Mouse (Mus musculus): ENCODE data around the gene Krt33a. TPM values are rescaled to one million over a fixed set of nuclear protein-coding genes. Genes with fewer than 3 reads are reported as not detected.

Krt33a gene
- polyA plus RNA-seq, 1 experiment, result not detected

DNA sequence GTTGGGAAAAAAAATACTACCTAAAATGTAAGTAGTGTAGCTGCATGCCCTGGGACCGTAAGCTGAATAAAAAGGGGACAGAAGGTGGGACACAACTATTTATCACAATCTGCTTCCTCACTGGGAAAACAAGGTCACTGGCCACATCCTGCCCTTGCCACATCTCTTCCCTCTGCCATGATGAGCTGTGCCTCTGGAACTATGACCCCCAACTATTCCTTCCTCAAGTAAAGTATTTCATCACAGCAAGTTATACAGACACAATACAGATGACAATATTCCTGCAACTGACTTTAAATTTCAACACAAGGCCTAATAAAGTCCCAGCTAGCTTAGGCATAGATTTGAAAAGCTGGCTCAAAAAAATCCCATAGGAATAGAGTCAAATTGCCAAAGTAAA, 3.5 kb upstream of the Krt33a start:
- Histone ChIP-seq H3K4me3 (ENCODE audit: insufficient read depth, low read depth, low read length) (no peak overlapping the region), H3K27ac (ENCODE audit: insufficient read depth, low read depth, low read length) (no peak overlapping the region), H3K4me1 (ENCODE audit: control insufficient read depth, insufficient read depth, low read length) (no peaks in the 10 kb centered on the region)
- TF ChIP-seq POLR2A (IDR thresholded peaks at IDR 0.05; ENCODE audit: insufficient read depth, low read depth, low read length), result no peak
- TF ChIP-seq CTCF (IDR thresholded peaks at IDR 0.05; ENCODE audit: insufficient read depth, low read depth, low read length), result no peak
- 97% methylated on average over 1 of the region's 1 CpGs for WGBS

DNA sequence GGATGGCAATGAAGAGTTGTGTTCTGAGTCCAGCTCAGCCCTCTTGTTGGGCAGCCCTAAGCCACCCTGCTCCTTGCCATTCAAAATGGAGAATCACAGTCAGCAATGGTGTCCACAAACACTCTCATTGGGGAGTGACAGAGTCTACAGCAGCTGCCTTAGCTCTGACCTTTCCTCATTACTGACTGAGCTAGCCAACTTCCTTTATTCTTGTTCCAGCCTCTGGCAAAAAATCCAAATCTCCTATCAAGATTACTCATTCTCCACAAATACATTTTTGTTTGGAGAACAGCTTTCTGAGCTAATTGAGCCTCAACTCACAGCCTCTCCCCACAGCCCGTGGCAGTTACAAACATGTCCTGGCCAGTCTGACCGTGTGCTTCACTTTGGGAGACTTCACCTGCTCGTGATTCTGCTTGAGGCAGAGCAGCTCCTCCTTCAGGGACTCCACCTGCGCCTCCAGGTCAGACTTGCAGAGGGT, 2.3 kb downstream of the Krt33a start:
- Histone ChIP-seq H3K4me1 (ENCODE audit: control insufficient read depth, insufficient read depth, low read length) (no peaks in the 10 kb centered on the region), H3K4me3 (ENCODE audit: insufficient read depth, low read depth, low read length) (no peak overlapping the region), H3K27ac (ENCODE audit: insufficient read depth, low read depth, low read length) (no peak overlapping the region)
- no peak for TF ChIP-seq POLR2A (IDR thresholded peaks at IDR 0.05; ENCODE audit: insufficient read depth, low read depth, low read length)
- no peak for TF ChIP-seq CTCF (IDR thresholded peaks at IDR 0.05; ENCODE audit: insufficient read depth, low read depth, low read length)
- 68% methylated on average over 4 of the region's 4 CpGs for WGBS

DNA sequence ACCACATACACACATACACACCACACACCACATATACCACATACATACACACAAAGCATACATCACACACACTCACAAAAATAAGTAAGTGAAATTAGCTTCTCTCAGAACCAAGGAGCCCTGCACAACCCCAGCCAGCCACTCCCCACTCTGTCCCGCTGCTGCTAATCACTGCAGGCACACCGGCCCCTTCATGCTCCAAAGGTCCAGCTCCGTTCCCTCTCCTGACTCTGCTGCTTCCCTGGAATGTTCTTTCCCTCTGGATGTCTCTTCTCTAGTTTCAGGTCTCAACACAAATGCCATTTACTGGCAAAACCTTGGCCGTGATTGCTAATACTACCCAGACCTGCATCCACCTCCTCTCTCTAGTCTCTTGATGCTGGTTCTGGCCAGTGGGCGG, 5.3 kb downstream of the Krt33a start:
- WGBS, result 86% methylated on average over 5 of the region's 5 CpGs
- H3K4me3 ChIP-seq (ENCODE audit: insufficient read depth, low read depth, low read length), result no peak overlapping the region
- no peaks in the 10 kb centered on the region for H3K4me1 ChIP-seq (ENCODE audit: control insufficient read depth, insufficient read depth, low read length)
- no peak overlapping the region for H3K27ac ChIP-seq (ENCODE audit: insufficient read depth, low read depth, low read length)
- no peak for TF ChIP-seq POLR2A (IDR thresholded peaks at IDR 0.05; ENCODE audit: insufficient read depth, low read depth, low read length)
- no peak for TF ChIP-seq CTCF (IDR thresholded peaks at IDR 0.05; ENCODE audit: insufficient read depth, low read depth, low read length)

DNA sequence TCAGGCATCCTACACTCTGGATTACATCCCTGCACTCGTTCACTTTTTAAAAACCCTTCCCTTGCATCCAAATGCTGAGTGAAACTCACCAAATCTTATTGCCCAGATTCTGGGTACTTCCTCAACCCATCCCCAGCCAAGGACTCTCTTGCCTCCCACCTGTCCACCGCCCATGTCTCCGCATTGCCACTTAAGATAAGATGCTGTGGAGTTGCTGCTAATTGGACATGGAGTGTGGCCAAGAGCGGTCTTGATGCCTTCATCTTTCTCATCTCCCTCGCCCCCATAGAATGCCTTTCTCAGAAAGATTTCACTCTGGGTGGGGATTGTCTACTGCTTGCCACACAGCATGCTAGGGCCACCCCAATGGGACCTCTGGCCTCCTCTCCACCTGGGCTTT, 7.7 kb downstream of the Krt33a start:
- TF ChIP-seq CTCF (IDR thresholded peaks at IDR 0.05; ENCODE audit: insufficient read depth, low read depth, low read length), result no peak
- TF ChIP-seq POLR2A (IDR thresholded peaks at IDR 0.05; ENCODE audit: insufficient read depth, low read depth, low read length), result no peak

DNA sequence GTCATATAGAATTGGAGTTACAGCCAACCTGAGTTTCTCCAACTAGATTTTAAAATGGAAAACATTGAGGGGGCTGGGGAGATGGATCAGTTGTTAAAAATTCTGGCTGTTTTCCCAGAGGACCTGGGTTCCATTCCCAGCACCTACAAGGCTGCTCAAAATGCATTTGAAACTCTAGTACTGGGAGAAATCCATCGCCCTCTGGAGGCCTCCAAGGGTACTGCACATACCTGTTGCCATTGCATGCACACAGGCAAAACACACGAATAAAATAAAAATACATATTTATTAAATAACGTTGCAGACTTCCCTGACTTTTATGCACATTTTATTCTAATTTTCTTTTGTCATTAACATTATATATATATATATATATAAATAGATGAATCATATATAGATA, 9.4 kb downstream of the Krt33a start:
- Histone ChIP-seq H3K27ac (ENCODE audit: insufficient read depth, low read depth, low read length) (no peak overlapping the region), H3K4me1 (ENCODE audit: control insufficient read depth, insufficient read depth, low read length) (no peaks in the 10 kb centered on the region), H3K4me3 (ENCODE audit: insufficient read depth, low read depth, low read length) (no peak overlapping the region)
- WGBS, result 65% methylated on average over 3 of the region's 3 CpGs
- TF ChIP-seq POLR2A (IDR thresholded peaks at IDR 0.05; ENCODE audit: insufficient read depth, low read depth, low read length) (no peak), CTCF (IDR thresholded peaks at IDR 0.05; ENCODE audit: insufficient read depth, low read depth, low read length) (no peak)

More for the DNA sequence above, 7.7 kb downstream of the Krt33a start:
- H3K4me3 ChIP-seq (ENCODE audit: insufficient read depth, low read depth, low read length), result no peak overlapping the region
- WGBS, result 93% methylated on average over 5 of the region's 5 CpGs
- no peaks in the 10 kb centered on the region for H3K4me1 ChIP-seq (ENCODE audit: control insufficient read depth, insufficient read depth, low read length)
- H3K27ac ChIP-seq (ENCODE audit: insufficient read depth, low read depth, low read length), result no peak overlapping the region

DNA sequence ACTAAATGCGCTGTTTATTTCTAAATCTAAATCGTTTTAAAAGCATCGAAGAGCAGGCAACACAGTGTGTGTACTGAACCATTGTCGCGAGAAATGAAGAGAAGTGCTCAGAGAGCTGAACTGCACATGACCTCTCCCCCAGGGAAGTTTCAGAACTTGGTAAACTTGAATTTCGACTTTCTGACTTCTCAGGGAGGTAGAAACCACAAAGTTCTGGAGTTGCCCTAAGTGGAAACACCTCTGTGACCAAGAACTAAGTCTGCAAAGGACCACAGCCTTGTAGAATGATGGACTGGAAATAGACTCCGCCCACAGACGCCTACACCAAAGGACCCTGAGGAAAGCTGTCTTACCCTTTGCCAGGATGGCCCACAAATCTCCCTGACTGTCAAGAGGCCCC, 10.1 kb downstream of the Krt33a start:
- Histone ChIP-seq H3K4me1 (ENCODE audit: control insufficient read depth, insufficient read depth, low read length) (no peaks in the 10 kb centered on the region), H3K27ac (ENCODE audit: insufficient read depth, low read depth, low read length) (no peak overlapping the region), H3K4me3 (ENCODE audit: insufficient read depth, low read depth, low read length) (no peak overlapping the region)
- TF ChIP-seq CTCF (IDR thresholded peaks at IDR 0.05; ENCODE audit: insufficient read depth, low read depth, low read length) (no peak), POLR2A (IDR thresholded peaks at IDR 0.05; ENCODE audit: insufficient read depth, low read depth, low read length) (no peak)
- WGBS, result 91% methylated on average over 8 of the region's 8 CpGs

DNA sequence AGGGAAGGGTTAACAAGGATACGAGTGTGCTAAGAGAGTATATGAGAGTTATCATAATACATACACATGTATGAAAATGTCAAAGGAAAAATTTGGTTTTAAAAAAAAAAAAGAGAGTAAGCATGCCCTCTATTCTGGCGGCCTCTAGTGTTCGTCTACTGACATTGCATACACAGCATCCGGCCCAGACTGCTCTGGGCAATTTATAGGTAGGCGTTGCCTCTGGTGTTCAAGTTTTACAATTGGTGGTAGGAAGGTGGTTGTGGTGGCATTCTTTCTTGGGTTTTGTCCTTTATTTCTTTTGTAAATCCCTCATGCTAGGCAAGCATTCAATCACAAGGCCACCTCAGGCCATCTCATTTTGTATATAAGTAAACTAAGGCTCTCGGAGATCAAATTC, 11.2 kb downstream of the Krt33a start:
- Histone ChIP-seq H3K27ac (ENCODE audit: insufficient read depth, low read depth, low read length) (no peak overlapping the region), H3K4me1 (ENCODE audit: control insufficient read depth, insufficient read depth, low read length) (no peaks in the 10 kb centered on the region), H3K4me3 (ENCODE audit: insufficient read depth, low read depth, low read length) (no peak overlapping the region)
- no peak for TF ChIP-seq CTCF (IDR thresholded peaks at IDR 0.05; ENCODE audit: insufficient read depth, low read depth, low read length)
- no peak for TF ChIP-seq POLR2A (IDR thresholded peaks at IDR 0.05; ENCODE audit: insufficient read depth, low read depth, low read length)
- 25% methylated on average over 6 of the region's 6 CpGs for WGBS

DNA sequence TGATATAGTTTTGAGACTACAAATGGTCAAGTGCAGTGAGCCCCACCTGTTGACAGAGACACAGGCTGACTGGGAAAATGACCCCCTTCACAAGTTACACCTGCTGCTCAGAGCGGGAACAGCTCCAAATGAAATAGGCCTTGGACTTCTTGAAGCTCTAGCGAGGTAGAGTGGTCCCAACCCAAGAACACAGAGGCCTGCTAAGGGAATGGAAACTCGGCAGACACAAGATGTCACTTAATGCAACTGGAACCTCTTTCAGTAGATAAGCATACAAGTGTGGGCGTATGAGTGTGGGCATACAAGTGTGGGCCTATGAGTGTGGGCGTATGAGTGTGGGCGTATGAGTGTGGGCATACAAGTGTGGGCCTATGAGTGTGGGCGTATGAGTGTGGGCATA, 16.9 kb downstream of the Krt33a start:
- Histone ChIP-seq H3K4me3 (ENCODE audit: insufficient read depth, low read depth, low read length) (no peak overlapping the region), H3K27ac (ENCODE audit: insufficient read depth, low read depth, low read length) (no peak overlapping the region), H3K4me1 (ENCODE audit: control insufficient read depth, insufficient read depth, low read length) (no peaks in the 10 kb centered on the region)
- TF ChIP-seq POLR2A (IDR thresholded peaks at IDR 0.05; ENCODE audit: insufficient read depth, low read depth, low read length) (no peak), CTCF (IDR thresholded peaks at IDR 0.05; ENCODE audit: insufficient read depth, low read depth, low read length) (no peak)
- WGBS, result 94% methylated on average over 7 of the region's 7 CpGs

DNA sequence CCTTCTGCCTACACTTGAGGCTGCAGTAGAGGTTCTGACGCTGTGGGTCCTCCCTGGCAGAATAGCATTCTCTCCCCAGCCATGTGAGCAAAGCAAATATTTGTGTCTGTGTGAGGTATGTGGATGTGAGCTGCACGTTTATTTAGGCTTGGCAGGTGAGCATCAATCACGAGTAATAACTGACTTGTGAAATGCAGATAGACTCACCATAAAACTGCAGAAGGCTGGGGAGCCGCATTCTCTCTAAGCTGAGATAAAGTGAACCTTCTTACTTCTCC, 21.7 kb downstream of the Krt33a start:
- 73% methylated on average over 4 of the region's 4 CpGs for WGBS
- Histone ChIP-seq H3K4me1 (ENCODE audit: control insufficient read depth, insufficient read depth, low read length) (peaks cover 7% of the 10 kb centered on the region), H3K4me3 (ENCODE audit: insufficient read depth, low read depth, low read length) (no peak overlapping the region), H3K27ac (ENCODE audit: insufficient read depth, low read depth, low read length) (no peak overlapping the region)
- TF ChIP-seq POLR2A (IDR thresholded peaks at IDR 0.05; ENCODE audit: insufficient read depth, low read depth, low read length) (no peak), CTCF (IDR thresholded peaks at IDR 0.05; ENCODE audit: insufficient read depth, low read depth, low read length) (no peak)

Data from olfactory bulb, adult 2 months (tissue).